Mouse (Mus musculus): ENCODE measurements around the gene Vmn1r203.
"Not testable (repeated sequence)": the region's sequence is repeated elsewhere in the genome, so short reads cannot be mapped to it uniquely, and the experiment has no call there.

Vmn1r203 gene

GRCm38 (mm10) chr13:22517814-22518213 lies at the start of gene Vmn1r203:
Gene Vmn1r203, plus strand, starts transcription at chr13:22518114.
- DNase-seq (ENCODE audit: low spot score in 2 of 2): no peak

- DNase-seq (ENCODE audit: low spot score in 2 of 2): no peak
Observed at GRCm38 (mm10) chr13:22471623-22472022, 46.3 kb upstream of the Vmn1r203 start, which contains the start of gene Vmn1r201. Gene Vmn1r201, plus strand, starts transcription at chr13:22471923.

GRCm38 (mm10) chr13:22502431-22502830 lies 15.5 kb upstream of the Vmn1r203 start:
- no peak for DNase-seq (ENCODE audit: low spot score in 2 of 2)

GRCm38 (mm10) chr13:22505281-22505680 lies 12.6 kb upstream of the Vmn1r203 start, which contains the start of gene Vmn1r202:
Gene Vmn1r202, minus strand, starts transcription at chr13:22505381.
- DNase-seq (ENCODE audit: low spot score in 2 of 2): no peak

- not testable (repeated sequence) for DNase-seq (ENCODE audit: low spot score in 2 of 2)
Observed at GRCm38 (mm10) chr13:22552898-22553297, 35.0 kb downstream of the Vmn1r203 start, which contains the start of gene Vmn1r204. Gene Vmn1r204, plus strand, starts transcription at chr13:22553198.

- not testable (repeated sequence) for DNase-seq (ENCODE audit: low spot score in 2 of 2)
Observed at GRCm38 (mm10) chr13:22574911-22575310, 57.0 kb downstream of the Vmn1r203 start.
